Mouse (Mus musculus): ENCODE data around the gene Cmas.

DNA sequence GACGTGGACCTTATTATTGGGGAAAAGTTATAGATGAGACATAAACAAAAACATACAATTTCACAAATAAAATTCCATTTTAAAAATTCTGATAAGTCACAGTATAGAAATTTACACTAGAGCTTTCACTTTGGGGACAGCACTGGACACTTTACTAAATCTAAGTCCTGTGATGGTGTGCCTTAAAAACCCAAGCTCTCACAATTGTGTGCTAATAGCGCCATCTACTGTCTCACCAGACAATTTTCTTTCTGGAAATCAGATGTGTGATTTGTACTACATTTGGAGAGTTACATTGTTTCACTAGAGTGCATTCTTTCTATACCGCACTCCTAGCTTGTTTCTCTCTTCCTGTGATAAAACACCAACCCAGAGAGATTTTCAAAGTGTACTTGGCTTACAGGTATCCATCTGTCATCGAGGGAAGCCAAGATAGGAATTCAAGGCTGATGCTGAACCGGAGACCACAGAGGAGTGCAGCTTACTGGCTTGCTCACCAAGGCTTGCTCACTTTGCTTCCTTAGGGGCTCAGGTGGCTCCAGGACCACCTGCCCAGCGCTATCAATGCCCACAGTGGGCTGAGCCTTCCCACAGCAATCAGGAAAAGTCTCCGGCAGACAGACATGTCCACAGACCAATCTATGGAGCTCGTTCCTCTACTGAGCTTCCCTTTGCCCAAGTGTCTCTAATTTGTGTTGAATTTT lies 21.0 kb upstream of the Cmas start:
- TF ChIP-seq CTCF (IDR thresholded peaks at IDR 0.05; ENCODE audit: low read depth, low read length) (no peak), GATA1 (IDR thresholded peaks at IDR 0.05; ENCODE audit: borderline replicate concordance, low read length) (no peak), POLR2AphosphoS5 (IDR thresholded peaks at IDR 0.05; ENCODE audit: insufficient replicate concordance, low read depth, low read length) (no peak), TAL1 (conservative IDR thresholded peaks at IDR 0.05; ENCODE audit: low read depth, low read length) (no peak)

Measured in G1E (cell line).